In genomic region chr13:53159501-53159900, GRCm38 (mm10) we compare ENCODE assay signal across 20 mouse cellular contexts.
"Had no signal": no experiment of that assay in that cellular context is flagged by ENCODE, and none has a peak within 500 bp of the region (broad histone marks: within the 10 kb centered on the region; RNA-seq: fewer than 3 reads in every experiment).

No protein-coding gene starts in this region.

- H3K36me3 ChIP-seq: midbrain, embryonic 10.5 days; midbrain, embryonic 12.5 days; neural tube, embryonic 13.5 days; neural tube, embryonic 15.5 days; stomach, embryonic 15.5 days had no signal

- H3K4me2 ChIP-seq: lung, embryonic 14.5 days; midbrain, embryonic 12.5 days; neural tube, embryonic 13.5 days; neural tube, embryonic 15.5 days; stomach, embryonic 15.5 days had no signal

- H3K27ac ChIP-seq: midbrain, embryonic 10.5 days; midbrain, embryonic 12.5 days; neural tube, embryonic 13.5 days; neural tube, embryonic 15.5 days; stomach, embryonic 15.5 days; stomach, postnatal 0 days had no signal

- H3K27me3 ChIP-seq: midbrain, embryonic 12.5 days; neural tube, embryonic 13.5 days; neural tube, embryonic 15.5 days; stomach, embryonic 15.5 days had no signal

- DNase-seq: lung, adult 18-20 months; lung, embryonic 14.5 days; lung, postnatal 10 days; lung, postnatal 4 days; midbrain, embryonic 14.5 days; retina, postnatal 1 day; right cerebral cortex, adult 18-20 months; right cerebral cortex, postnatal 25 days; right cerebral cortex, postnatal 4 days; thymus, adult 2 months; thymus, postnatal 25 days; thymus, postnatal 4 days had no signal

- H3K9me3 ChIP-seq: midbrain, embryonic 10.5 days; midbrain, embryonic 12.5 days; neural tube, embryonic 13.5 days; neural tube, embryonic 15.5 days; stomach, embryonic 15.5 days had no signal

- ATAC-seq: midbrain, embryonic 16.5 days had no signal

- H3K4me3 ChIP-seq: midbrain, embryonic 10.5 days; midbrain, embryonic 12.5 days; myocyte; neural tube, embryonic 13.5 days; neural tube, embryonic 15.5 days; stomach, embryonic 15.5 days had no signal

- H3K9ac ChIP-seq: lung, embryonic 14.5 days; midbrain, embryonic 12.5 days; neural tube, embryonic 13.5 days; neural tube, embryonic 15.5 days; stomach, embryonic 15.5 days had no signal
